Mouse (Mus musculus) MEL (cell line): ENCODE results near the gene Nfatc3.

Experiments used
- CHD1 ChIP-seq: IDR thresholded peaks from 2 replicates; pipeline ENCODE4 v1.6.1; 2012; ENCODE audit warnings: low read depth, mild to moderate bottlenecking, inconsistent platforms, low read length, improper control_type of control experiment
- CTCF ChIP-seq, 3 experiments: IDR thresholded peaks in 2 of 3; conservative IDR thresholded peaks in 1 of 3; 2 replicates each; pipeline ENCODE4 v1.5.1; 2011 to 2012; ENCODE audit warnings: low read length in 3 of 3, low read depth in 2 of 3, mild to moderate bottlenecking in 2 of 3, improper control_type of control experiment in 1 of 3, inconsistent platforms in 1 of 3, mixed read lengths in 1 of 3, moderate library complexity in 1 of 3; ENCODE audit not compliant: control insufficient read depth in 1 of 3, insufficient read depth in 1 of 3, poor library complexity in 1 of 3, severe bottlenecking in 1 of 3
- E2F4 ChIP-seq: IDR thresholded peaks from 2 replicates; pipeline ENCODE4 v1.6.1; 2011; ENCODE audit warnings: low read depth, low read length, improper control_type of control experiment, borderline replicate concordance
- EP300 ChIP-seq, 2 experiments: IDR thresholded peaks; 2 replicates each; pipeline ENCODE4 v1.6.1; 2011; ENCODE audit warnings: improper control_type of control experiment in 2 of 2, low read length in 2 of 2, low read depth in 1 of 2, mild to moderate bottlenecking in 1 of 2
- ETS1 ChIP-seq: IDR thresholded peaks from 2 replicates; pipeline ENCODE4 v1.6.1; 2012; ENCODE audit warnings: low read depth, mild to moderate bottlenecking, inconsistent platforms, low read length, improper control_type of control experiment, moderate library complexity
- HCFC1 ChIP-seq: IDR thresholded peaks from 2 replicates; pipeline ENCODE4 v1.6.1; 2012; ENCODE audit warnings: low read depth, mild to moderate bottlenecking, inconsistent platforms, low read length, improper control_type of control experiment, moderate library complexity
- MAX ChIP-seq: IDR thresholded peaks from 2 replicates; pipeline ENCODE4 v1.6.1; 2011; ENCODE audit warnings: low read length, improper control_type of control experiment
- NELFE ChIP-seq: IDR thresholded peaks from 2 replicates; pipeline ENCODE4 v1.6.1; 2011; ENCODE audit warnings: low read depth, low read length, improper control_type of control experiment
- POLR2A ChIP-seq, 2 experiments: IDR thresholded peaks; 2 replicates each; pipeline ENCODE4 v1.6.1; 2011 to 2012; ENCODE audit warnings: low read length in 2 of 2, mild to moderate bottlenecking in 2 of 2, control low read depth in 1 of 2, improper control_type of control experiment in 1 of 2, low read depth in 1 of 2, moderate library complexity in 1 of 2; ENCODE audit not compliant: control insufficient read depth in 1 of 2, insufficient read depth in 1 of 2, poor library complexity in 1 of 2
- TAL1 ChIP-seq: IDR thresholded peaks from 2 replicates; pipeline ENCODE4 v1.6.1; 2012; ENCODE audit warnings: mild to moderate bottlenecking, inconsistent platforms, low read length, moderate library complexity, mixed read lengths
- ZMIZ1 ChIP-seq: IDR thresholded peaks from 2 replicates; pipeline ENCODE4 v1.6.1; 2012; ENCODE audit warnings: low read depth, mild to moderate bottlenecking, inconsistent platforms, low read length, improper control_type of control experiment, moderate library complexity
- ZNF384 ChIP-seq: IDR thresholded peaks from 2 replicates; pipeline ENCODE4 v1.6.1; 2012; ENCODE audit warnings: low read depth, mild to moderate bottlenecking, inconsistent platforms, low read length, improper control_type of control experiment

- TF ChIP-seq ZMIZ1 (no peak), HCFC1 (no peak), CHD1 (no peak), MAX (no peak), POLR2A (IDR thresholded peaks at IDR 0.05; ENCODE audit: control insufficient read depth in 1 of 2, insufficient read depth in 1 of 2, low read depth in 1 of 2, low read length in 2 of 2, poor library complexity in 1 of 2) (no peak), CTCF (IDR thresholded peaks at IDR 0.05 in 2 of 3, conservative IDR thresholded peaks at IDR 0.05 in 1 of 3; ENCODE audit: control insufficient read depth in 1 of 3, insufficient read depth in 1 of 3, low read depth in 2 of 3, low read length in 3 of 3, poor library complexity in 1 of 3, severe bottlenecking in 1 of 3) (no peak), ETS1 (no peak), ZNF384 (no peak), EP300 (IDR thresholded peaks at IDR 0.05; ENCODE audit: low read depth in 1 of 2, low read length in 2 of 2) (no peak), E2F4 (no peak), TAL1 (no peak), NELFE (no peak)
These were observed 6.0 kb upstream of the Nfatc3 start for GRCm38 (mm10) chr8:106052510-106053089.
